Mouse (Mus musculus): ENCODE data around the gene Mtif3.

DNA sequence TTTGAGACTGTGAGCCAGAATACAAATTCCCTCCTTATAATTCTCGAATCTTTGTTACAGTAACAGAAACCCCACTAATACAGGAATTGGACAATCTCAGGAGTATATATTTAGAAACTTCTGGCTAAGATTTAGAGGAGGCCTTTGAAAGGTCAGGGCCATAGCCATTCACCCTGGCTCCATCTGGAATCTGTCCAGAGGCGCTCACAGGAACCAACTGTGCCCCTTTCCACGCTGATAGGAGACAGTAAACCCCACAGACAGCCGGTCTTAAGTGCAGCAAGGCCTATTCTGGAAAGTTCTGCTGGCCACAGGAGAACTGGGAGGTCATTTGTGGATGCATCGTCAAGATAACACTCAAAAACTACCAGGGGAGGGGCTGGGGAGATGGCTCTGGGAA, 25.5 kb upstream of the Mtif3 start:
- TF ChIP-seq POLR2A (IDR thresholded peaks at IDR 0.05; ENCODE audit: insufficient read depth, low read depth, low read length) (no peak), CTCF (IDR thresholded peaks at IDR 0.05) (no peak), EP300 (IDR thresholded peaks at IDR 0.05; ENCODE audit: insufficient read depth, low read depth, low read length) (no peak)
